ENCODE assay signal across 26 mouse cellular contexts in genomic region chr2:173180721-173181388, GRCm38 (mm10). TPM values are rescaled to one million over a fixed set of nuclear protein-coding genes. Genes with fewer than 3 reads are reported as not detected.
DNase-seq lines count a peak whose midpoint lies in the region; ATAC-seq and TF ChIP-seq lines count a peak whose summit lies in the region.
"Had no signal": no experiment of that assay in that cellular context is flagged by ENCODE, and none has a peak within 500 bp of the region (broad histone marks: within the 10 kb centered on the region; RNA-seq: fewer than 3 reads in every experiment).

No protein-coding gene starts in this region.

- peaks cover under 1% of the 10 kb centered on the region; the same call in 1 of the 2 replicates for H3K9me3 ChIP-seq in forebrain, embryonic 10.5 days
- H3K9me3 ChIP-seq in forebrain, embryonic 11.5 days (ENCODE audit: control insufficient read depth, low read length): no peaks in the 10 kb centered on the region; the same call in 1 of the 2 replicates
- 0 out of 2 replicates have a peak, but pooled peaks cover under 1% of the 10 kb centered on the region for H3K9me3 ChIP-seq in liver, postnatal 0 days (ENCODE audit: low read length)
- no peaks in the 10 kb centered on the region for H3K9me3 ChIP-seq in embryonic facial prominence, embryonic 10.5 days
- H3K9me3 ChIP-seq: forebrain, embryonic 15.5 days; hindbrain, embryonic 12.5 days; lung, embryonic 15.5 days had no signal

- intact Hi-C loops in left cerebral cortex, postnatal 10 days (cut with DNase I): loop anchor here (10.0 kb wide), 2 partner anchors 1104 to 1724 kb away; partner anchors contain the start of gene Gnas

- H3K4me1 ChIP-seq in forebrain, embryonic 10.5 days: no peaks in the 10 kb centered on the region
- no peaks in the 10 kb centered on the region for H3K4me1 ChIP-seq in forebrain, embryonic 11.5 days (replicated peaks; ENCODE audit: control insufficient read depth, insufficient read depth, low read length)
- H3K4me1 ChIP-seq in liver, postnatal 0 days (ENCODE audit: insufficient read depth): no peaks in the 10 kb centered on the region
- peaks cover 4% of the 10 kb centered on the region; the same call in 1 of the 2 replicates for H3K4me1 ChIP-seq in embryonic facial prominence, embryonic 10.5 days
- H3K4me1 ChIP-seq: forebrain, embryonic 15.5 days; heart, embryonic 12.5 days; lung, embryonic 15.5 days; megakaryocyte, embryonic 14.5 days had no signal

- H3K9ac ChIP-seq in forebrain, embryonic 11.5 days (ENCODE audit: low read length): no peak overlapping the region
- H3K9ac ChIP-seq in liver, postnatal 0 days (replicated peaks): no peak overlapping the region
- H3K9ac ChIP-seq: forebrain, embryonic 15.5 days; heart, embryonic 12.5 days; hindbrain, embryonic 12.5 days; limb, embryonic 12.5 days; liver, embryonic 14.5 days; lung, embryonic 15.5 days had no signal

- peaks cover 24% of the 10 kb centered on the region; the same call in 1 of the 2 replicates for H3K27me3 ChIP-seq in forebrain, embryonic 10.5 days (ENCODE audit: poor library complexity, severe bottlenecking)
- H3K27me3 ChIP-seq in forebrain, embryonic 11.5 days (ENCODE audit: control insufficient read depth, insufficient read depth, low read length): no peaks in the 10 kb centered on the region
- peaks cover 13% of the 10 kb centered on the region for H3K27me3 ChIP-seq in liver, postnatal 0 days (ENCODE audit: insufficient read depth, low read length)
- H3K27me3 ChIP-seq in embryonic facial prominence, embryonic 10.5 days (replicated peaks; ENCODE audit: low read depth, poor library complexity, severe bottlenecking): peaks cover 25% of the 10 kb centered on the region
- H3K27me3 ChIP-seq: forebrain, embryonic 15.5 days had no signal

- no peak for TF ChIP-seq CTCF in liver, postnatal 0 days (IDR thresholded peaks at IDR 0.05; ENCODE audit: low read depth)

- ATAC-seq in forebrain, embryonic 11.5 days (replicated peaks; ENCODE audit: low FRiP score): no peak
- no peak for ATAC-seq in liver, postnatal 0 days
- ATAC-seq: forebrain, embryonic 15.5 days had no signal

- peak; percentile 10 for DNase-seq in forebrain, embryonic 10.5 days (ENCODE audit: extremely low spot score, low spot score)
- no peak for DNase-seq in forebrain, embryonic 11.5 days (ENCODE audit: low spot score)
- DNase-seq in kidney, adult 18-20 months: peak; percentile 37
- no peak for DNase-seq in kidney, postnatal 4 days
- peak; percentile 13 for DNase-seq in liver, postnatal 0 days
- no peak for DNase-seq in liver
- peak; percentile 8 for DNase-seq in embryonic facial prominence, embryonic 10.5 days (ENCODE audit: low spot score)
- no peak for DNase-seq in left cerebral cortex, postnatal 10 days (ENCODE audit: extremely low spot score in 1 of 2, low spot score in 2 of 2)
- DNase-seq: adrenal gland, postnatal 14 days; cerebellum, adult 2 months; cerebellum, postnatal 36 days; embryo, embryonic 11 days; heart, postnatal 14 days; lung, postnatal 36 days; midbrain, embryonic 14.5 days; right cerebral cortex, adult 18-20 months; right cerebral cortex, postnatal 4 days had no signal

- WGBS in forebrain, embryonic 10.5 days: 83% methylated on average over 11 of the region's 11 CpGs
- WGBS in forebrain, embryonic 11.5 days: 80% methylated on average over 11 of the region's 11 CpGs
- 70% methylated on average over 11 of the region's 11 CpGs for WGBS in liver, postnatal 0 days (ENCODE audit: insufficient replicate concordance)
- WGBS in embryonic facial prominence, embryonic 10.5 days: 83% methylated on average over 11 of the region's 11 CpGs

- no peak overlapping the region for H3K4me3 ChIP-seq in forebrain, embryonic 10.5 days
- no peak overlapping the region for H3K4me3 ChIP-seq in forebrain, embryonic 11.5 days (ENCODE audit: low read depth, low read length)
- no peak overlapping the region for H3K4me3 ChIP-seq in liver, postnatal 0 days (ENCODE audit: low read depth, low read length)
- H3K4me3 ChIP-seq in embryonic facial prominence, embryonic 10.5 days: no peak overlapping the region
- H3K4me3 ChIP-seq: forebrain, embryonic 15.5 days; heart, embryonic 12.5 days; hindbrain, embryonic 12.5 days; limb, embryonic 12.5 days; lung, embryonic 15.5 days; megakaryocyte, embryonic 14.5 days had no signal

- no peak overlapping the region for H3K4me2 ChIP-seq in forebrain, embryonic 11.5 days (ENCODE audit: low read depth, low read length, severe bottlenecking)
- no peak overlapping the region for H3K4me2 ChIP-seq in liver, postnatal 0 days (ENCODE audit: low read depth, low read length)
- H3K4me2 ChIP-seq: forebrain, embryonic 15.5 days; heart, embryonic 12.5 days; hindbrain, embryonic 12.5 days; limb, embryonic 12.5 days; lung, embryonic 15.5 days had no signal

- no peak for TF ChIP-seq EP300 in liver, postnatal 0 days (IDR thresholded peaks at IDR 0.05; ENCODE audit: low read depth)

- 0 out of 2 replicates have a peak overlapping the region, but pooled peaks have one; percentile 5 for H3K27ac ChIP-seq in forebrain, embryonic 10.5 days
- no peak overlapping the region for H3K27ac ChIP-seq in forebrain, embryonic 11.5 days (ENCODE audit: low read depth, low read length)
- H3K27ac ChIP-seq in liver, postnatal 0 days (ENCODE audit: low read depth): no peak overlapping the region
- no peak overlapping the region for H3K27ac ChIP-seq in embryonic facial prominence, embryonic 10.5 days (replicated peaks)
- H3K27ac ChIP-seq: forebrain, embryonic 15.5 days; hindbrain, embryonic 12.5 days; limb, embryonic 12.5 days; liver, embryonic 14.5 days; lung, embryonic 15.5 days; stomach, postnatal 0 days had no signal

- H3K36me3 ChIP-seq in forebrain, embryonic 10.5 days (replicated peaks): no peaks in the 10 kb centered on the region
- H3K36me3 ChIP-seq in forebrain, embryonic 11.5 days (ENCODE audit: control insufficient read depth, insufficient read depth, low read length): no peaks in the 10 kb centered on the region
- H3K36me3 ChIP-seq in liver, postnatal 0 days (replicated peaks; ENCODE audit: insufficient read depth, low read length): no peaks in the 10 kb centered on the region
- H3K36me3 ChIP-seq in embryonic facial prominence, embryonic 10.5 days (replicated peaks): no peaks in the 10 kb centered on the region
- H3K36me3 ChIP-seq: forebrain, embryonic 15.5 days; heart, embryonic 12.5 days; hindbrain, embryonic 12.5 days; limb, embryonic 12.5 days; lung, embryonic 15.5 days had no signal

RNA-seq across cellular contexts. Expression of gene Pck1, which starts 28.0 kb away (rescaled TPM):
- not detected in 2 replicates for polyA plus RNA-seq in forebrain, embryonic 10.5 days (2016; fragmentation: Nextera tagmentation; extraction: Ambion mirVana)
- polyA plus RNA-seq in forebrain, embryonic 11.5 days (2014; fragmentation: Nextera tagmentation; extraction: Ambion mirVana): not detected in 2 replicates
- 414 and 703 TPM in 2 replicates for polyA plus RNA-seq in liver, postnatal 0 days (2015; fragmentation: Nextera tagmentation; extraction: Ambion mirVana)
- polyA plus RNA-seq in embryonic facial prominence, embryonic 10.5 days (2016; fragmentation: Nextera tagmentation; extraction: Ambion mirVana): not detected in 2 replicates
- total RNA-seq in left cerebral cortex, postnatal 10 days (2021): not detected
- total RNA-seq: layer of hippocampus, postnatal 14 days had no signal
- polyA plus RNA-seq: cerebellum, adult 2 months; forebrain, embryonic 15.5 days; hindbrain, embryonic 12.5 days; midbrain, embryonic 14.5 days had no signal

RNA-seq across cellular contexts. Expression of gene Zbp1, which starts 37.9 kb away (rescaled TPM):
- not detected in 2 replicates for polyA plus RNA-seq in forebrain, embryonic 10.5 days (2016; fragmentation: Nextera tagmentation; extraction: Ambion mirVana)
- not detected in 2 replicates for polyA plus RNA-seq in forebrain, embryonic 11.5 days (2014; fragmentation: Nextera tagmentation; extraction: Ambion mirVana)
- 4.9 and 6.7 TPM in 2 replicates for polyA plus RNA-seq in liver, postnatal 0 days (2015; fragmentation: Nextera tagmentation; extraction: Ambion mirVana)
- not detected in 2 replicates for polyA plus RNA-seq in embryonic facial prominence, embryonic 10.5 days (2016; fragmentation: Nextera tagmentation; extraction: Ambion mirVana)
- total RNA-seq in left cerebral cortex, postnatal 10 days (2021): under 1 TPM in 1 of 2 experiments, not detected in 1; 0.12 TPM
- total RNA-seq: layer of hippocampus, postnatal 14 days had no signal
- polyA plus RNA-seq: heart, embryonic 12.5 days; limb, embryonic 12.5 days had no signal

Comparison
In these comparisons a context has a peak if more than half of its experiments do, and no peak if none do; other contexts are left out.
1. DNase-seq: peak in forebrain, embryonic 10.5 days (single experiment), kidney, adult 18-20 months (single experiment), liver, postnatal 0 days (single experiment) and embryonic facial prominence, embryonic 10.5 days (single experiment); none in forebrain, embryonic 11.5 days (single experiment), kidney, postnatal 4 days (0 of 2), liver (single experiment) and left cerebral cortex, postnatal 10 days (0 of 2).
2. RNA of gene Pck1, which starts 28.0 kb away (polyA plus RNA-seq): 414 to 703 TPM in liver, postnatal 0 days; not detected in embryonic facial prominence, embryonic 10.5 days, not detected in forebrain, embryonic 10.5 days and not detected in forebrain, embryonic 11.5 days; every median in the first group is over 100 times any median in the second.